Mouse (Mus musculus): ENCODE measurements around the gene Snap29.

Gene Snap29

GRCm38 (mm10) chr16:17472498-17472897, 66.7 kb downstream of the Snap29 start:
- in situ Hi-C loops (cut with MboI, MseI) = no loop called here

- in situ Hi-C loops (cut with MboI, MseI) = no loop called here
Observed at GRCm38 (mm10) chr16:17474091-17474490, 68.3 kb downstream of the Snap29 start.

- in situ Hi-C loops (cut with MboI, MseI) = no loop called here
Observed at GRCm38 (mm10) chr16:17474761-17475160, 69.0 kb downstream of the Snap29 start.

- in situ Hi-C loops (cut with MboI, MseI) = no loop called here
Observed at GRCm38 (mm10) chr16:17475326-17475725, 69.5 kb downstream of the Snap29 start.

- in situ Hi-C loops (cut with MboI, MseI) = no loop called here
Observed at GRCm38 (mm10) chr16:17478331-17478943, 72.7 kb downstream of the Snap29 start.

All from regulatory T cell (primary cell).